Mouse (Mus musculus): ENCODE results near the gene Ntrk2.
A peak's percentile ranks its signal among the peaks of the same experiment; 100 is the strongest.

GRCm38 (mm10) chr13:58807629-58808363 is 1.4 kb downstream of the Ntrk2 start:
- no peak for TF ChIP-seq POLR2A (IDR thresholded peaks at IDR 0.05; ENCODE audit: borderline replicate concordance, extremely low read depth, insufficient read depth, insufficient read length, poor library complexity, severe bottlenecking)
- peak; percentile 22; the same call in 1 of the 2 replicates for TF ChIP-seq CTCF (IDR thresholded peaks at IDR 0.05; ENCODE audit: borderline replicate concordance, extremely low read depth, insufficient read depth, insufficient read length)
